Mouse (Mus musculus) frontal cortex, adult 2 months (tissue): ENCODE measurements at regions not wholly inside any gene's neighbourhood (a gene's known extent, or its start where the extent isn't known, plus 50 kb on each side); places are given as distances from the start of the nearest gene placed in this dataset.

Experiments used
- DNase-seq, 2 experiments: peaks; one replicate each; pipeline ENCODE4 v3.0.0; 2022; ENCODE audit warnings: low spot score in 1 of 2; ENCODE audit errors: extremely low spot score in 1 of 2

GRCm38 (mm10) chr4:84211311-84211875 is 463.7 kb downstream of the Bnc2 start:
- DNase-seq: no peak

- no peak for DNase-seq
These were observed 463.1 kb downstream of the Bnc2 start for GRCm38 (mm10) chr4:84212004-84212403.

GRCm38 (mm10) chr4:84214523-84214922 is 460.6 kb downstream of the Bnc2 start:
- no peak for DNase-seq

- no peak for DNase-seq
These were observed 456.1 kb downstream of the Bnc2 start for GRCm38 (mm10) chr4:84218961-84219360.

- DNase-seq: no peak
These were observed 452.9 kb downstream of the Bnc2 start for GRCm38 (mm10) chr4:84222057-84222717.

GRCm38 (mm10) chr4:84222805-84223335 is 452.2 kb downstream of the Bnc2 start:
- DNase-seq: no peak

GRCm38 (mm10) chr4:84224556-84224955 is 450.5 kb downstream of the Bnc2 start:
- no peak for DNase-seq
